Mouse (Mus musculus): ENCODE data around the gene Mdk. TPM values are rescaled to one million over a fixed set of nuclear protein-coding genes. Genes with fewer than 3 reads are reported as not detected.

The Mdk gene
- polyA plus RNA-seq (2015; fragmentation: Nextera tagmentation; extraction: Ambion mirVana), result 313 and 316 TPM in 2 replicates

DNA sequence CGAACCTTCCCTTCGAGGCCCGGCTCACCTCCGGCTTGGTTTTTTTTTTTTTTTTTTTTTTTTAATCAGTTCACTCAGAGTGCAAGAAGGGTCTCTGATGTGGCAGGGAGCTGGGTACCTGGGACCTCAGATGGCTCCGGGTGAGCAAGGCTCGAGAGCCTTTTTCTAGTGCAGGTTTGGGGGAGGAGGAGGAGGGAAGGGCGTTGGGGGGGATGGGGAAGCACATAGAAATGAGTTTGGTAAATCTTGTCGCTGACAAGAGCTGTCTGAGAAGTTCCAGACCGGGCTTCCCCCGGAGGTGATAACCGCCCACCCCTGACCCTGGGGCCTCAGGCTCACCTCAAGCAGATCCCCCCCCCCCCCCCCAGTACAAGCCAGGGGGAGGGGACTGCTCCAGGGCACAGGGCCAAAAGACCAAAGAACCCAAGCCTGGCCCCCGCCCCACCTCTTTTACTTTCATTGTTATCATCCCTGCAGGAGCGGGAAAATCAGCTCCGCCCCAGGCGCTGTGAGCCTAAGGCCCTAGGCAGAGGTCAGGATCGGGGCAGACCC lies at the start of gene Mdk:
TSS of gene Mdk (minus strand) at position 138 of the 552 bp plus-strand sequence.
- 2% methylated on average over 16 of the region's 16 CpGs for WGBS
- peak; percentile 2; the same call in 1 of the 2 replicates for ATAC-seq (ENCODE audit: low FRiP score)

GRCm38 (mm10) chr2:91980830-91981229 lies 48.7 kb upstream of the Mdk start:
- no peaks in the 10 kb centered on the region for H3K36me3 ChIP-seq
- 32% methylated on average over 5 of the region's 5 CpGs for WGBS
- ATAC-seq (ENCODE audit: low FRiP score), result no peak
- H3K9me3 ChIP-seq, result no peaks in the 10 kb centered on the region
- no peak overlapping the region for H3K4me2 ChIP-seq
- H3K4me3 ChIP-seq, result no peak overlapping the region
- no peak overlapping the region for H3K27ac ChIP-seq
- peaks cover 41% of the 10 kb centered on the region for H3K4me1 ChIP-seq (replicated peaks)
- H3K9ac ChIP-seq, result no peak overlapping the region
- peaks cover 30% of the 10 kb centered on the region for H3K27me3 ChIP-seq

More for the DNA sequence above, at the start of gene Mdk:
- peak within 1 kb of the TSS; percentile 79 for H3K4me2 ChIP-seq
- H3K9me3 ChIP-seq, result no peaks in the 10 kb centered on the region
- H3K9ac ChIP-seq, result peak within 1 kb of the TSS; percentile 87
- H3K27ac ChIP-seq, result peak within 1 kb of the TSS; percentile 90
- peak within 1 kb of the TSS; percentile 66 for H3K4me3 ChIP-seq
- 0 out of 2 replicates have a peak, but pooled peaks cover 12% of the 10 kb centered on the region for H3K27me3 ChIP-seq
- peaks cover 42% of the 10 kb centered on the region for H3K36me3 ChIP-seq
- H3K4me1 ChIP-seq (replicated peaks), result peaks cover 59% of the 10 kb centered on the region

DNA sequence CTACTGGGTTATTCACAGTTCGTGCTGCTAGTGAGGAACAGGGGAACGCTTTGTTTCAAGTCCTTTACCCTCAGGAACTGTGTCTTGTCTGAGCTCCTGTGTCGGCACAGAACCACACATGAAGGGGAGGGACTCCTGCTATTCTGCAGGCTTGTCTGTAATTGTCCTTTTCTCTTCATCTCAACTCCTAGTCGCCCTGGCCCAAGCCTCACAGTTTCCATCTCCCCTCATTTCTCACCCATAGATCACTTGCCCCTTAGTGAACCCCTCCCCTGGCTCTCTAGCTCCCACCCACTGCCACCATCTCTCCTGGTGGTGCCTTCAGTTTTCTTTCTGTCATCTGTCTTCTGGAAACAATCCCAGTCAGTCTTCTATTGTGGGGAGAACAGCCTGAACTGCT lies 48.1 kb upstream of the Mdk start:
- Histone ChIP-seq H3K36me3 (no peaks in the 10 kb centered on the region), H3K9me3 (no peaks in the 10 kb centered on the region)
- 3% methylated on average over 4 of the region's 4 CpGs for WGBS

GRCm38 (mm10) chr2:91978547-91978946 lies 46.5 kb upstream of the Mdk start:
- Histone ChIP-seq H3K4me1 (replicated peaks) (peaks cover 38% of the 10 kb centered on the region), H3K27ac (peak overlapping the region; percentile 40; the same call in 1 of the 2 replicates), H3K4me2 (no peak overlapping the region), H3K36me3 (no peaks in the 10 kb centered on the region), H3K4me3 (no peak overlapping the region), H3K9me3 (no peaks in the 10 kb centered on the region), H3K9ac (no peak overlapping the region), H3K27me3 (peaks cover 50% of the 10 kb centered on the region)
- ATAC-seq (ENCODE audit: low FRiP score), result peak; percentile 12; the same call in 1 of the 2 replicates
- 31% methylated on average over 2 of the region's 2 CpGs for WGBS

More for the DNA sequence above, 48.1 kb upstream of the Mdk start:
- Histone ChIP-seq H3K4me2 (no peak overlapping the region), H3K9ac (no peak overlapping the region), H3K27me3 (peaks cover 35% of the 10 kb centered on the region), H3K4me1 (replicated peaks) (peaks cover 44% of the 10 kb centered on the region), H3K4me3 (no peak overlapping the region), H3K27ac (no peak overlapping the region)
- no peak for ATAC-seq (ENCODE audit: low FRiP score)

DNA sequence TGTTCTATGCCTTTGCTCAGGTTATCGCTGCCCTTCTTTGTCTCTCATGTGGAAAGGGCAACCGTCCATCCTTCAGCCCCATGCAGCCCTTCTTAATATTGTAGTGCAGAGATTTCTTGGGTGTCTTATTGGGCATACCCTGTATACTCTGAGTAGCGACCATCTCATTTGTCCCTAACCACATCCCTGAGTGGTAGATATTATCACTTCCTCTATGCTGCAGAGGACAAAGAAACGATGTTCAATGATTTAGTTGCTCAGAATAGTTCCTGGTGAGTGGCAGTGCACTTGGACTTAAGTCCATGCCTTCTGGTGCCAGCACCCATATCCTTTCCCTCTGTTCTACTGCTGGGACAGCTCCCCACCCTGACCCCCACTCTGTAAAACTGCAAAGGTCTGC lies 45.9 kb upstream of the Mdk start:
- peaks cover 38% of the 10 kb centered on the region for H3K4me1 ChIP-seq (replicated peaks)
- no peak for ATAC-seq (ENCODE audit: low FRiP score)
- H3K4me2 ChIP-seq, result no peak overlapping the region
- H3K9me3 ChIP-seq, result no peaks in the 10 kb centered on the region
- no peaks in the 10 kb centered on the region for H3K36me3 ChIP-seq
- no peak overlapping the region for H3K4me3 ChIP-seq
- H3K27me3 ChIP-seq, result peaks cover 56% of the 10 kb centered on the region
- 87% methylated on average over 4 of the region's 4 CpGs for WGBS
- no peak overlapping the region for H3K9ac ChIP-seq
- peak overlapping the region; percentile 40; the same call in 1 of the 2 replicates for H3K27ac ChIP-seq

GRCm38 (mm10) chr2:91975581-91976541 lies 43.8 kb upstream of the Mdk start, which contains the start of gene Dgkz:
Dgkz (minus strand) TSS chr2:91975864.
- peaks cover 69% of the 10 kb centered on the region for H3K27me3 ChIP-seq
- 2% methylated on average over 76 of the region's 79 CpGs for WGBS
- H3K4me3 ChIP-seq, result peak within 1 kb of the TSS; percentile 41
- peak; percentile 40 for ATAC-seq (ENCODE audit: low FRiP score)
- H3K4me1 ChIP-seq (replicated peaks), result peaks cover 58% of the 10 kb centered on the region
- H3K27ac ChIP-seq, result no peak within 1 kb of the TSS
- peak within 1 kb of the TSS; percentile 60 for H3K4me2 ChIP-seq
- peak within 1 kb of the TSS; percentile 73 for H3K9ac ChIP-seq
- no peaks in the 10 kb centered on the region for H3K36me3 ChIP-seq
- H3K9me3 ChIP-seq, result no peaks in the 10 kb centered on the region

DNA sequence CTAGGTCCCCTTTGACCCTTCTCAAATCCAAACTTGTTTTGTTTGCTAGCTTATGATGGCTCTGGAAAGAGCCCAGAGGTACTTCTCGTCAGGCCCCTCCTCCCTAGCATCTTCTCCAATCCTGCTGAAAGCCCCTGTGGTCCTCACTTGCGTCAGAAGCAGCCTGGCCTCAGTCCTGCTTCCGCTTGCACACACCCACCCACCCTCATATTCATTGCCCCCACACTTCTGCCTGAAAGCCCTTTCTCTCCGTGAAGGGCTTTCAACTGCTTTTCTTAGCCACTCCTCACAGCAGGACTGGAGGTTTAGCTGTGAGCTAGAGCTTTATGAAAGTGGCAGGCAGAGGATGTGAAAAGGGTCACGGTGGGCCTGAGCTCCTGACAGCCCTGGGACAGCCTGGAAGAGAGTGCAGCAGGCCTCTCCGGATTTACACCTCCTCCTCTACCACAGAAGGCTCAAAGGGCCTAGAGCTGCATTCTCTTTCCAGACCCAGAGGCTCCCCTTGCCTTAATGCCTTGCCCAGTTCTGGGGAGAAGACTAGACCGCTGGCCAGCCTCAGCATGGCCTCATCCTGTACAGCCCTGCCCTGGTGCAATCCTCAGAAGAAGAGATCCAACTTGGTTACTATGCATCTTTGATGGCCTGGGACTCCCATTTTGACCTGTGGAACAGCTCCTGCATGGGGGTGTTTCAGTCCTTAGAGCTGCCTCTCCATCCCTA lies 41.5 kb upstream of the Mdk start:
- Histone ChIP-seq H3K27me3 (peaks cover 77% of the 10 kb centered on the region), H3K4me2 (no peak overlapping the region), H3K9me3 (no peaks in the 10 kb centered on the region), H3K4me1 (replicated peaks) (peaks cover 45% of the 10 kb centered on the region), H3K4me3 (no peak overlapping the region), H3K9ac (no peak overlapping the region), H3K27ac (no peak overlapping the region), H3K36me3 (no peaks in the 10 kb centered on the region)
- no peak for ATAC-seq (ENCODE audit: low FRiP score)
- 24% methylated on average over 7 of the region's 7 CpGs for WGBS

DNA sequence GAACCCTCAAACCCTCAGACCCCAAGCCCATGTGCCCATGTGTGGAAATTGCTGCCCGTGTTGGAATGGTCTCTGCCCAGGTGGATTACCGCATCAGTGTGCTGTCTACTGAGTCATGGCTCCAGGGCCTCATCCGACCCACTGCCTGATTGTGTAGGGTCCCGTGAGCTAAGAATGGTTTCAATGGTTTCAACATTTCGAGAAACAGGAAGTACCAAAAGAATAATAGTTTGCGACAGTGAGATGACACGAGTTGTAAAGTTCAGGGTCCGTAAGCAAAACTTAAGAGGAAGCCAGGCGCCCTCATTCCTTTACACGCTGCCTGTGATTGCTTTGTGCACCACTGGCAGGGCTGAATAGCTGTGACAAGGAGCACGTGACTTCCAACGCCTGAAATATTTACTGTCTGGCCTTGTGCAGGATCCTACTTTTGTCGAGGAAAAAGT lies 40.0 kb upstream of the Mdk start:
- Histone ChIP-seq H3K9me3 (no peaks in the 10 kb centered on the region), H3K27ac (peak overlapping the region; percentile 77; the same call in 1 of the 2 replicates), H3K9ac (no peak overlapping the region), H3K4me2 (no peak overlapping the region), H3K4me3 (no peak overlapping the region), H3K36me3 (no peaks in the 10 kb centered on the region), H3K27me3 (peaks cover 69% of the 10 kb centered on the region), H3K4me1 (replicated peaks) (peaks cover 37% of the 10 kb centered on the region)
- no peak for ATAC-seq (ENCODE audit: low FRiP score)
- WGBS, result 31% methylated on average over 13 of the region's 13 CpGs

GRCm38 (mm10) chr2:91971231-91972097 lies 39.4 kb upstream of the Mdk start:
- ATAC-seq (ENCODE audit: low FRiP score), result peak; percentile 23; the same call in 1 of the 2 replicates
- WGBS, result 12% methylated on average over 21 of the region's 21 CpGs
- peak overlapping the region; percentile 7; the same call in 1 of the 2 replicates for H3K9ac ChIP-seq

DNA sequence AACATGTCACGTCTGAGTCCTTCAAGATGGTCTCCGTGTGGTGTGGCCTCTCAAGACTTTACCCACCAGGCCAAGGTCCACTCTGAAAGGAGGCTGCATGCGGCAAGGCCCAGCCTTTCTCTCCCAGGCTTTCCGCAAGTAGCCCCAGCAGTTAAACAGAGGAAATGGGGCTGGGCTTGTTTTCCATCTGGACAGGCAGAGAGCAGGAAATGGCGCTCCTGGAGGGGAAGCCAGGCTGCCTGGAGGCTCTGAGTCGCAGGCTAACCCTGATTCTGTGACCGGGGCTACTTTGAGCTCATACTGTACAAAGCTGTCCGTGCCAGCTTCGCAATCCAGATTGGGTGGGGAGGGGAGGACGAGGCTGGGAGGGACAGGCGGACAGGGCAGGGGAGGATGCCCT lies 35.9 kb upstream of the Mdk start:
- no peak overlapping the region for H3K27ac ChIP-seq

More at GRCm38 (mm10) chr2:91971231-91972097, 39.4 kb upstream of the Mdk start:
- Histone ChIP-seq H3K4me2 (peak overlapping the region; percentile 28), H3K27ac (peak overlapping the region; percentile 77), H3K36me3 (no peaks in the 10 kb centered on the region), H3K27me3 (peaks cover 64% of the 10 kb centered on the region), H3K9me3 (no peaks in the 10 kb centered on the region), H3K4me3 (no peak overlapping the region), H3K4me1 (replicated peaks) (peaks cover 37% of the 10 kb centered on the region)

DNA sequence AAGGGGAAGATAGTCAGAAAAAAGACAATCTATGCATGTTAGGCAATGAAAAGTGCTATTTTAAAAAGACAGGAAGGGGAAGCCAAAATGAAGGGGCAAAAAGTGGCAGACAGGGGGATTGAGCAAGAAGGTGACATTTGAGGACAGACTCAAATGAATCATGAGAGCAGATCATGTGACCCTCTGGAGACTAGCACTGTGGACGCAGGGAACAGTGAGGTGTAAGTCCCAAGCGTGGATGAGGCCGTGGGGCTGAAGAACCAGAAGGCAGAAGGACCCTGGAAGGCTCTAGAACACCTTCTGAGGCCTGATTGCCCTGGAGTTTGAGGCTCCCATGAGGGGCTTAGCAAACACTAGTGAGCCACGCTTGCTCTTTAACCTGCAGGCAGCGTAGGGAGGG lies 34.3 kb upstream of the Mdk start:
- no peak for ATAC-seq (ENCODE audit: low FRiP score)
- peaks cover 41% of the 10 kb centered on the region for H3K27me3 ChIP-seq
- H3K4me1 ChIP-seq (replicated peaks), result peaks cover 22% of the 10 kb centered on the region
- H3K9me3 ChIP-seq, result no peaks in the 10 kb centered on the region
- no peaks in the 10 kb centered on the region for H3K36me3 ChIP-seq
- no peak overlapping the region for H3K27ac ChIP-seq
- 90% methylated on average over 5 of the region's 5 CpGs for WGBS
- no peak overlapping the region for H3K4me2 ChIP-seq
- H3K4me3 ChIP-seq, result no peak overlapping the region
- H3K9ac ChIP-seq, result no peak overlapping the region

More for the DNA sequence above, 35.9 kb upstream of the Mdk start:
- H3K9me3 ChIP-seq, result no peaks in the 10 kb centered on the region
- H3K4me2 ChIP-seq, result no peak overlapping the region
- no peak overlapping the region for H3K4me3 ChIP-seq
- peak overlapping the region; percentile 39; the same call in 1 of the 2 replicates for H3K9ac ChIP-seq
- H3K36me3 ChIP-seq, result no peaks in the 10 kb centered on the region
- no peak for ATAC-seq (ENCODE audit: low FRiP score)
- peaks cover 21% of the 10 kb centered on the region for H3K4me1 ChIP-seq (replicated peaks)
- peaks cover 49% of the 10 kb centered on the region for H3K27me3 ChIP-seq
- 68% methylated on average over 11 of the region's 11 CpGs for WGBS

Measured in hindbrain, embryonic 13.5 days (tissue).